Mouse (Mus musculus) E14TG2a.4 (cell line): ENCODE results near the gene Nxph4.

Experiments used
- CTCF ChIP-seq: conservative IDR thresholded peaks from 2 replicates; pipeline ENCODE4 v1.5.1; 2014; ENCODE audit warnings: low read length
- NANOG ChIP-seq: IDR thresholded peaks from 2 replicates; pipeline ENCODE4 v1.6.1; 2014; ENCODE audit warnings: borderline replicate concordance, low read length, mixed read lengths
- POU5F1 ChIP-seq: IDR thresholded peaks from 2 replicates; pipeline ENCODE4 v1.6.1; 2014; ENCODE audit warnings: low read length, borderline replicate concordance

- TF ChIP-seq CTCF, result no peak
- TF ChIP-seq POU5F1, result no peak
- TF ChIP-seq NANOG, result no peak
These were observed 41.4 kb upstream of the Nxph4 start for GRCm38 (mm10) chr10:127575741-127576140.
